ENCODE assay signal across 9 mouse cellular contexts in genomic region chr9:55311560-55311959, GRCm38 (mm10). TPM values are rescaled to one million over a fixed set of nuclear protein-coding genes. Genes with fewer than 3 reads are reported as not detected.
DNase-seq lines count a peak whose midpoint lies in the region; ATAC-seq and TF ChIP-seq lines count a peak whose summit lies in the region.
"Had no signal": no experiment of that assay in that cellular context is flagged by ENCODE, and none has a peak within 500 bp of the region (broad histone marks: within the 10 kb centered on the region; RNA-seq: fewer than 3 reads in every experiment).

No protein-coding gene starts in this region.

- H3K9ac ChIP-seq in hindbrain, embryonic 14.5 days: no peak overlapping the region
- H3K9ac ChIP-seq: neural tube, embryonic 12.5 days had no signal

- no peak overlapping the region for H3K4me3 ChIP-seq in cerebellum, adult 2 months (replicated peaks; ENCODE audit: insufficient read depth, low read depth, low read length)
- no peak overlapping the region for H3K4me3 ChIP-seq in hindbrain, embryonic 14.5 days (replicated peaks; ENCODE audit: low read length)
- H3K4me3 ChIP-seq: neural tube, embryonic 12.5 days had no signal

- no peak for DNase-seq in Patski (ENCODE audit: low read depth, low spot score)
- DNase-seq in cerebellum, adult 2 months: peak; percentile 83 to 85
- DNase-seq in forelimb bud, embryonic 11.5 days (ENCODE audit: low read depth, low spot score): peak; percentile 83
- peak; percentile 95 for DNase-seq in hindbrain, embryonic 14.5 days (ENCODE audit: low spot score)
- DNase-seq in layer of hippocampus, postnatal 14 days (ENCODE audit: low spot score in 2 of 2): peak; percentile 62 to 86
- DNase-seq in lung, postnatal 25 days (ENCODE audit: low spot score): peak; percentile 79
- DNase-seq in retina, postnatal 1 day: peak; percentile 87
- DNase-seq in urinary bladder, postnatal 10 days (ENCODE audit: low spot score): peak; percentile 26

- no peaks in the 10 kb centered on the region for H3K36me3 ChIP-seq in hindbrain, embryonic 14.5 days (replicated peaks; ENCODE audit: control insufficient read depth, insufficient read depth)
- H3K36me3 ChIP-seq: neural tube, embryonic 12.5 days had no signal

- CTCF ChIA-PET in Patski (lab: Charles Lee): interaction anchor here (0.8 to 3.9 kb wide), 21 partner anchors 11 to 289 kb away, joined by 3 to 29 read pairs (median 4); no protein-coding TSS in a partner anchor

- no peaks in the 10 kb centered on the region for H3K9me3 ChIP-seq in hindbrain, embryonic 14.5 days (ENCODE audit: control insufficient read depth, low read length)
- H3K9me3 ChIP-seq: neural tube, embryonic 12.5 days had no signal

- H3K4me2 ChIP-seq in hindbrain, embryonic 14.5 days (replicated peaks): no peak overlapping the region
- H3K4me2 ChIP-seq: neural tube, embryonic 12.5 days had no signal

- no peak for TF ChIP-seq POLR2A in cerebellum, adult 2 months (IDR thresholded peaks at IDR 0.05; ENCODE audit: borderline replicate concordance, insufficient read depth, low read length)

- peak; percentile 74 for ATAC-seq in Patski
- ATAC-seq in hindbrain, embryonic 14.5 days (ENCODE audit: low FRiP score): peak; percentile 70; the same call in 1 of the 2 replicates

- in situ Hi-C loops in Patski (cut with MboI; ENCODE audit: low pct_unique_long_range_greater_than_20kb): loop anchor here (5.0 to 10.0 kb wide), 2 partner anchors 259 to 287 kb away; partner anchors contain the start of gene Chrna3

- WGBS in cerebellum, adult 2 months: 9% methylated on average over 5 of the region's 5 CpGs
- WGBS in hindbrain, embryonic 14.5 days: 13% methylated on average over 5 of the region's 5 CpGs

- no peaks in the 10 kb centered on the region for H3K27me3 ChIP-seq in Patski
- H3K27me3 ChIP-seq in cerebellum, adult 2 months (ENCODE audit: control insufficient read depth, insufficient read depth, low read length): no peaks in the 10 kb centered on the region
- no peaks in the 10 kb centered on the region for H3K27me3 ChIP-seq in hindbrain, embryonic 14.5 days (ENCODE audit: control insufficient read depth, insufficient read depth, low read length)
- H3K27me3 ChIP-seq: neural tube, embryonic 12.5 days had no signal

- POLR2A ChIA-PET in Patski (lab: Charles Lee): no interaction called here

- H3K27ac ChIP-seq in cerebellum, adult 2 months (ENCODE audit: insufficient read depth, low read length): no peak overlapping the region
- H3K27ac ChIP-seq in hindbrain, embryonic 14.5 days: no peak overlapping the region
- H3K27ac ChIP-seq: neural tube, embryonic 12.5 days had no signal

- TF ChIP-seq CTCF in Patski (IDR thresholded peaks at IDR 0.05): peak; percentile 89
- TF ChIP-seq CTCF in cerebellum, adult 2 months (IDR thresholded peaks at IDR 0.05; ENCODE audit: borderline replicate concordance, insufficient read depth, low read depth, low read length): peak; percentile 85

- H3K4me1 ChIP-seq in cerebellum, adult 2 months (ENCODE audit: control insufficient read depth, insufficient read depth, low read length): no peaks in the 10 kb centered on the region; the same call in 1 of the 2 replicates
- no peaks in the 10 kb centered on the region for H3K4me1 ChIP-seq in hindbrain, embryonic 14.5 days (replicated peaks; ENCODE audit: control insufficient read depth, insufficient read depth, low read length)
- H3K4me1 ChIP-seq: neural tube, embryonic 12.5 days had no signal

RNA-seq across cellular contexts. Expression of gene Nrg4, which starts 15.1 kb away (rescaled TPM):
- 2.1 TPM for polyA plus RNA-seq in Patski (2021)
- 2.3 and 2.7 TPM in 2 replicates for polyA plus RNA-seq in cerebellum, adult 2 months (2012; rRNA removed)
- polyA plus RNA-seq in hindbrain, embryonic 14.5 days (2014; fragmentation: Nextera tagmentation; extraction: Ambion mirVana): 1.7 and 1.8 TPM in 2 replicates
- under 1 TPM; 0.39 to 0.76 TPM for total RNA-seq in layer of hippocampus, postnatal 14 days (2021)

RNA-seq across cellular contexts. Expression of gene Tmem266, which starts 15.2 kb away (rescaled TPM):
- polyA plus RNA-seq in Patski (2021): 1.3 TPM
- 47.5 and 56.1 TPM in 2 replicates for polyA plus RNA-seq in cerebellum, adult 2 months (2012; rRNA removed)
- 2.2 and 2.9 TPM in 2 replicates for polyA plus RNA-seq in hindbrain, embryonic 14.5 days (2014; fragmentation: Nextera tagmentation; extraction: Ambion mirVana)
- total RNA-seq in layer of hippocampus, postnatal 14 days (2021): 1 to 10 TPM; 5.7 to 7.5 TPM

Comparison
In these comparisons a context has a peak if more than half of its experiments do, and no peak if none do; other contexts are left out.
1. RNA of gene Tmem266, which starts 15.2 kb away (polyA plus RNA-seq): 47.5 to 56.1 TPM in cerebellum, adult 2 months; 2.2 to 2.9 TPM in hindbrain, embryonic 14.5 days and 1.3 TPM in Patski (single experiment); every median in the first group is over 10 times any median in the second.